Comparison of ENCODE assay signal across 28 mouse cellular contexts in genomic region chr2:46316666-46317065, GRCm38 (mm10).
DNase-seq lines count a peak whose midpoint lies in the region; ATAC-seq lines count a peak whose summit lies in the region.
"Had no signal": no experiment of that assay in that cellular context is flagged by ENCODE, and none has a peak within 500 bp of the region (broad histone marks: within the 10 kb centered on the region; RNA-seq: fewer than 3 reads in every experiment).

No protein-coding gene starts in this region.

- no peaks in the 10 kb centered on the region for H3K36me3 ChIP-seq in midbrain, embryonic 10.5 days
- H3K36me3 ChIP-seq: embryonic facial prominence, embryonic 12.5 days; hindbrain, embryonic 12.5 days; limb, embryonic 10.5 days; limb, embryonic 15.5 days; liver, embryonic 13.5 days; stomach, embryonic 15.5 days had no signal

- H3K27ac ChIP-seq in midbrain, embryonic 10.5 days (replicated peaks): no peak overlapping the region
- H3K27ac ChIP-seq: embryonic facial prominence, embryonic 12.5 days; hindbrain, embryonic 12.5 days; limb, embryonic 10.5 days; limb, embryonic 15.5 days; liver, embryonic 13.5 days; stomach, embryonic 15.5 days had no signal

- H3K4me3 ChIP-seq in midbrain, embryonic 10.5 days: no peak overlapping the region
- H3K4me3 ChIP-seq: embryonic facial prominence, embryonic 12.5 days; hindbrain, embryonic 12.5 days; limb, embryonic 10.5 days; limb, embryonic 15.5 days; liver, embryonic 13.5 days; stomach, embryonic 15.5 days had no signal

- intact Hi-C loops in left cerebral cortex, postnatal 14 days (cut with DNase I): no loop called here

- 86% methylated on average over 2 of the region's 2 CpGs for WGBS in midbrain, embryonic 10.5 days

- peak; percentile 68; the same call in 1 of the 2 replicates for ATAC-seq in cerebellum, adult (ENCODE audit: insufficient number of reproducible peaks, low FRiP score, low TSS enrichment)
- ATAC-seq: forebrain, embryonic 14.5 days; intestine, embryonic 16.5 days; lung, postnatal 0 days; Patski had no signal

- DNase-seq in cerebellum, adult 8-10 months: no peak
- peak; percentile 21 for DNase-seq in layer of hippocampus, adult 11-12 months (ENCODE audit: low spot score)
- DNase-seq in layer of hippocampus, postnatal 25 days (ENCODE audit: extremely low spot score in 1 of 2, low spot score in 1 of 2): no peak
- peak; percentile 7 to 18 for DNase-seq in cerebellum, postnatal 36 days
- peak; percentile 6 to 19 for DNase-seq in layer of hippocampus, postnatal 36 days
- no peak for DNase-seq in midbrain, embryonic 10.5 days (ENCODE audit: low spot score)
- DNase-seq in left cerebral cortex, postnatal 14 days (ENCODE audit: low spot score in 2 of 2): no peak
- DNase-seq: adrenal gland, postnatal 10 days; embryo, embryonic 11 days; gastrocnemius, postnatal 14 days; heart, adult 11 months; heart, postnatal 36 days; kidney, adult 9 months; kidney, postnatal 10 days; liver, embryonic 13.5 days; lung, adult 18-20 months; lung, postnatal 4 days; midbrain, embryonic 14.5 days had no signal

- no peaks in the 10 kb centered on the region for H3K27me3 ChIP-seq in midbrain, embryonic 10.5 days (ENCODE audit: low read depth, poor library complexity, severe bottlenecking)
- H3K27me3 ChIP-seq: embryonic facial prominence, embryonic 12.5 days; hindbrain, embryonic 12.5 days; limb, embryonic 15.5 days; liver, embryonic 13.5 days; Patski; stomach, embryonic 15.5 days had no signal

- no peaks in the 10 kb centered on the region for H3K9me3 ChIP-seq in midbrain, embryonic 10.5 days (replicated peaks)
- H3K9me3 ChIP-seq: embryonic facial prominence, embryonic 12.5 days; hindbrain, embryonic 12.5 days; limb, embryonic 10.5 days; limb, embryonic 15.5 days; liver, embryonic 13.5 days; stomach, embryonic 15.5 days had no signal

- no peaks in the 10 kb centered on the region for H3K4me1 ChIP-seq in midbrain, embryonic 10.5 days
- H3K4me1 ChIP-seq: embryonic facial prominence, embryonic 12.5 days; hindbrain, embryonic 12.5 days; limb, embryonic 10.5 days; limb, embryonic 15.5 days; liver, embryonic 13.5 days; stomach, embryonic 15.5 days had no signal

Comparison
In these comparisons a context has a peak if more than half of its experiments do, and no peak if none do; other contexts are left out.
1. DNase-seq: peak in layer of hippocampus, adult 11-12 months (single experiment), cerebellum, postnatal 36 days (2 of 2) and layer of hippocampus, postnatal 36 days (2 of 2); none in cerebellum, adult 8-10 months (single experiment), layer of hippocampus, postnatal 25 days (0 of 2), midbrain, embryonic 10.5 days (single experiment) and left cerebral cortex, postnatal 14 days (0 of 2).